Mouse (Mus musculus) lung, postnatal 0 days (tissue): ENCODE results near the gene Csgalnact2. TPM values are rescaled to one million over a fixed set of nuclear protein-coding genes. Genes with fewer than 3 reads are reported as not detected.

Experiments
- ATAC-seq: fragments of 200-750 bp; cut with Nextera tagmentation; 2 replicates; pipeline ENCODE4 v1.8.0; 2017; ENCODE audit warnings: moderate library complexity
- DNase-seq: peaks from one replicate; pipeline ENCODE4 v3.0.0-alpha.2; 2016; ENCODE audit warnings: low spot score
- H3K27ac ChIP-seq: fragments of 300-500 bp; sonication (generic); 2 replicates; pipeline ENCODE4 v1.5.1; 2014; ENCODE audit warnings: antibody characterized with exemption, mild to moderate bottlenecking, low read length, mixed read lengths
- H3K27me3 ChIP-seq: fragments of 300-500 bp; sonication (generic); replicated peaks from 2 replicates; pipeline ENCODE4 v1.6.1; 2014; ENCODE audit warnings: low read length, mixed read lengths; ENCODE audit not compliant: insufficient read depth
- H3K36me3 ChIP-seq: fragments of 300-500 bp; sonication (generic); 2 replicates; pipeline ENCODE4 v1.6.1; 2014; ENCODE audit warnings: low read length, mixed read lengths; ENCODE audit not compliant: insufficient read depth
- H3K4me1 ChIP-seq: fragments of 300-500 bp; sonication (generic); 2 replicates; pipeline ENCODE4 v1.6.1; 2014; ENCODE audit warnings: antibody characterized with exemption, low read depth, low read length, mixed read lengths; ENCODE audit not compliant: insufficient read depth
- H3K4me2 ChIP-seq: fragments of 300-500 bp; sonication (generic); replicated peaks from 2 replicates; pipeline ENCODE4 v1.6.1; 2014; ENCODE audit warnings: low read depth, mild to moderate bottlenecking, low read length, moderate library complexity, mixed read lengths
- H3K4me3 ChIP-seq: fragments of 300-500 bp; sonication (generic); 2 replicates; pipeline ENCODE4 v1.5.1; 2014; ENCODE audit warnings: low read depth, low read length
- H3K9ac ChIP-seq: fragments of 300-500 bp; sonication (generic); replicated peaks from 2 replicates; pipeline ENCODE4 v1.6.1; 2014; ENCODE audit warnings: low read depth, mild to moderate bottlenecking
- H3K9me3 ChIP-seq: fragments of 300-500 bp; sonication (generic); 2 replicates; pipeline ENCODE4 v1.6.1; 2016; ENCODE audit warnings: low read length, mixed read lengths
- CTCF ChIP-seq: IDR thresholded peaks from 2 replicates; pipeline ENCODE4 v1.5.1; 2016; ENCODE audit warnings: antibody characterized with exemption, mild to moderate bottlenecking
- EP300 ChIP-seq: IDR thresholded peaks from 2 replicates; pipeline ENCODE4 v1.6.1; 2016; ENCODE audit warnings: antibody characterized with exemption, mild to moderate bottlenecking, control low read depth
- WGBS: fragments of 180-500 bp; shearing (Covaris S2); extraction: QIAGEN DNeasy Blood & Tissue Kit; methylation state at CpG from one replicate; pipeline ENCODE4 v1.1.7; 2014; 5-methylcytosine and 5-hydroxymethylcytosine counted together
- polyA plus RNA-seq: library from polyadenylated mRNA; unstranded; fragments of >200 nt; fragmentation: Nextera tagmentation; extraction: Ambion mirVana; gene quantifications from 2 replicates; pipeline ENCODE4 v1.2.1, GENCODE M21; 2015

The Csgalnact2 gene
- polyA plus RNA-seq, 1 experiment from 2014 or later: 36.6 TPM

DNA sequence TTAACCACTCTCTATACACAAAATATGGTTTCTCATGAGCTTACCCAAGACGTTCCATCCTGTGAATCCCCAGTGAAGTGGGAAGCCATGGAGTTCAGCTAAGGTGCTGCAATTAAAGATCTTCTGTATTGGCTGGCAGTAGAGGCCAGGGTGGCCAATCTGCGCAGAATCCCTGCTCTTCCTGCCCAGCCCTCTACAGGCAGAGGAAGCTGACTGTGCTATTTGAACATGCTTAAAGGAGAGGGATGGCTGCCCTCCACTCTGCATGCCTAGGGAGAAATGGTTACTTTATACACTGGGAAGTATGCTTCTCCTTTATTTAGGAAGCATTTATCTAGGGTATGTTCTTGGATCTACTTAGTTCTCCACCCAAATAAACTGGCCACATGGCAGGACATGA lies 11.6 kb upstream of the Csgalnact2 start:
- DNase-seq: no peak
- H3K27ac ChIP-seq: no peak overlapping the region
- no peak overlapping the region for H3K4me2 ChIP-seq
- no peaks in the 10 kb centered on the region for H3K4me1 ChIP-seq
- ATAC-seq: no peak
- H3K9me3 ChIP-seq: no peaks in the 10 kb centered on the region
- TF ChIP-seq CTCF: no peak
- TF ChIP-seq EP300: no peak
- no peaks in the 10 kb centered on the region; the same call in 1 of the 2 replicates for H3K27me3 ChIP-seq
- 64% methylated on average over 2 of the region's 2 CpGs for WGBS
- no peaks in the 10 kb centered on the region for H3K36me3 ChIP-seq
- H3K4me3 ChIP-seq: no peak overlapping the region
- no peak overlapping the region for H3K9ac ChIP-seq

DNA sequence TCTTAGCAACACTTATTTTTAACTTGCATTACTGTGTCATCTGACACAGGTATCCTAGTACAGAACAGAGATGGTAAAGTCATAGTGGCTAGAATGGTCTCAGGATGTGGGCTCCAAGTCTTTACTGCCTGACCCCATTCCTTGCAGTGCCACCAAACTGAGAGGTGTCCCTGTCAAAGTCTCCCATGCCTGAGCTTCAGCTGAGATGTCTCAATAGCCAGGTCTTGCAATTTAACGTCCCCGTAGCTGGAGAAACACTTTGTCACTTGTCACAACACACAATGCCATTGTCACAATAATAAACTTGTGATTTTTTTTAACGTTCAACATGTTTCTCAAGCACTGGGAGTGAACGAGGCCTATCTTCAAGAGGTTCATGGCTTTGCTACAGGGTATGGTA lies 11.2 kb upstream of the Csgalnact2 start:
- Histone ChIP-seq H3K9ac (no peak overlapping the region), H3K9me3 (no peaks in the 10 kb centered on the region), H3K36me3 (no peaks in the 10 kb centered on the region), H3K4me3 (no peak overlapping the region), H3K4me1 (no peaks in the 10 kb centered on the region), H3K27me3 (no peaks in the 10 kb centered on the region; the same call in 1 of the 2 replicates), H3K27ac (no peak overlapping the region), H3K4me2 (no peak overlapping the region)
- DNase-seq: no peak
- no peak for ATAC-seq
- TF ChIP-seq CTCF: no peak
- no peak for TF ChIP-seq EP300
- WGBS: 64% methylated on average over 4 of the region's 4 CpGs

DNA sequence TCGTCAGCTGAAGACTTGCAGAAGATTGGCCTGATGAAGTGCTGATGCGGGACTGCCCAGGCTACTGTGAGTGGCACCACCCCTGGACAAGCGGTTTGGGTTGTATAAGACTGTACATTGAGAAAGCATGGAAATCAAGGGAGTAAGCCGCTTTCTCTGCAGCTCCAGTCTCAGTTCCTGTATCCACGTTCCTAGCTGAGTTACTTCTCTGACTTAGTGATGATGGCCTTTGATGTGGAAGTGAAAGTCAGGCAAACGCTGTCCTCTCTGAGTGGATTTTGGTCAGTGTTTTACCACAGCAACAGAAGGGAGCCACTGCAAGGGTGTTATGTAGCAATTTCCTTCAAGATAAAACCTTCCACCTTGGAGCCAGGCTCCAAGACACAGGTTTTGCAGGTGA lies 2.0 kb upstream of the Csgalnact2 start:
- Histone ChIP-seq H3K9ac (no peak overlapping the region), H3K4me3 (no peak overlapping the region), H3K27me3 (no peaks in the 10 kb centered on the region), H3K4me1 (no peaks in the 10 kb centered on the region; the same call in 1 of the 2 replicates), H3K36me3 (no peaks in the 10 kb centered on the region), H3K27ac (no peak overlapping the region), H3K9me3 (no peaks in the 10 kb centered on the region), H3K4me2 (no peak overlapping the region)
- no peak for DNase-seq
- 70% methylated on average over 6 of the region's 6 CpGs for WGBS
- TF ChIP-seq CTCF: no peak
- no peak for TF ChIP-seq EP300
- ATAC-seq: no peak

DNA sequence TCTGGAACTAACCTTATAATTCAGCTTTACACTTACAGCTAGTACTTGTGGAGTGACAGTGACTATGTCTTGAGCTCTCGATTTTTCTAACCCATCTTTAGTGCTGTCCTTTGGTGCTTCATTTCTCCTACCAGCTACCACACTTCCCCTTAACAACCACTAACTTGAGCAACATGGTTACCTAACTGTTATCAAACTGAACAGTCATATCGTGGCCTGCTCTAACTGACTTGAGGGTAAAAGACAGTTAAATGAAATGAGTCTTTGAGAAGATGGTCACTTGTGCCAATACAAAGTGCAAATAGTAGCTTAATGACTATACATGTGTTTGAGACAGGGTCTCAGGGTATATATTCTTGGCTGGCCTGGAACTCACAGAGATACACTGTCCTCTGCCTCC lies 1.8 kb downstream of the Csgalnact2 start:
- H3K27me3 ChIP-seq: no peaks in the 10 kb centered on the region
- no peaks in the 10 kb centered on the region; the same call in 1 of the 2 replicates for H3K4me1 ChIP-seq
- H3K9ac ChIP-seq: no peak overlapping the region
- ATAC-seq (no peak), DNase-seq (peak; percentile 37)
- WGBS: 68% methylated on average over 2 of the region's 2 CpGs
- no peak overlapping the region for H3K27ac ChIP-seq
- H3K9me3 ChIP-seq: no peaks in the 10 kb centered on the region
- H3K4me2 ChIP-seq: no peak overlapping the region; the same call in 1 of the 2 replicates
- no peaks in the 10 kb centered on the region for H3K36me3 ChIP-seq
- no peak overlapping the region for H3K4me3 ChIP-seq
- TF ChIP-seq CTCF: no peak
- no peak for TF ChIP-seq EP300

DNA sequence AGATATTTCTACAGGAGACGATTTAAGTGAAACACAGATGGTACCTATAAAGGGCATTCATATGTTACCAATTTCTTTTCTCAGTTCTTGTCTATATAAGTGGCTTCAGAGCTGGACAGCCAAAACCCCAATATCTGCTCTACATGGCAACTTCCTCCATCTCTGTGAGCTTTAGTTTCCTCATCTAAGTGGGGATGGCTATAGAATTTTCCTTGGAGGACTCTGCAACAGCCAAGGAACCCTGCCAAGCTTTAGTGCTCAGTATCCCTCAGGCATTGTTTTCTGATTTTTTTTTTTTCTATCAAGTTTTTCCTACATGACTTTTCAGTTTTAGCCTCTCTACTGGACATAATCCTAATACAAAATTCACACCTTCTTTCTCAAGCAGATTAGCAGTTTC lies 4.5 kb downstream of the Csgalnact2 start:
- Histone ChIP-seq H3K4me3 (no peak overlapping the region), H3K4me1 (no peaks in the 10 kb centered on the region; the same call in 1 of the 2 replicates), H3K9ac (no peak overlapping the region), H3K4me2 (no peak overlapping the region), H3K27ac (no peak overlapping the region), H3K27me3 (no peaks in the 10 kb centered on the region), H3K9me3 (no peaks in the 10 kb centered on the region), H3K36me3 (no peaks in the 10 kb centered on the region)
- 82% methylated on average over 1 of the region's 1 CpGs for WGBS
- DNase-seq (no peak), ATAC-seq (no peak)
- TF ChIP-seq CTCF: no peak
- TF ChIP-seq EP300: no peak

DNA sequence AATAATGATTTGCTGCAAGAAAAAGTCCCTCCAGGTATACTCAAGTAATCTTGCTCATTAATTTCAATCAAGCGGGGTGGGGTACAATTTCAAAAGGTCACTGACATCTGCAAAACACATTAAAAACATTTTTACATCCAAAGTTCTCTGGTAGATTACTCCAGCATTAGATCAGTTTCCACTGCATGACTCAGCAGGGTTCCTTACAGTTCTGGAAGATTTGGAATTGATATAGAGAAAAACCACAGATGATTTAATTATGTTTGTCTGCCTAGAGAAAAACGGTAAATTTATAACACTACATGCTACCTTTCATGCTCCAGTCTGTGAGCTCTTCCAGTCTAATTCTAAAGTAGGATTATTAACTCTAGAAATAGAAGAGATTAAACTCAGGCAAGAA lies 8.9 kb downstream of the Csgalnact2 start:
- ATAC-seq: no peak
- Histone ChIP-seq H3K4me1 (no peaks in the 10 kb centered on the region; the same call in 1 of the 2 replicates), H3K9me3 (no peaks in the 10 kb centered on the region), H3K27me3 (no peaks in the 10 kb centered on the region), H3K27ac (no peak overlapping the region), H3K4me3 (no peak overlapping the region), H3K36me3 (no peaks in the 10 kb centered on the region), H3K4me2 (no peak overlapping the region), H3K9ac (no peak overlapping the region)
- TF ChIP-seq CTCF: no peak
- TF ChIP-seq EP300: no peak
- WGBS: 70% methylated on average over 2 of the region's 2 CpGs
- DNase-seq: no peak
